Mouse (Mus musculus): ENCODE data around the gene Nme9. TPM values are rescaled to one million over a fixed set of nuclear protein-coding genes. Genes with fewer than 3 reads are reported as not detected.

Nme9 gene
- not detected in 2 replicates for total RNA-seq (2023)

DNA sequence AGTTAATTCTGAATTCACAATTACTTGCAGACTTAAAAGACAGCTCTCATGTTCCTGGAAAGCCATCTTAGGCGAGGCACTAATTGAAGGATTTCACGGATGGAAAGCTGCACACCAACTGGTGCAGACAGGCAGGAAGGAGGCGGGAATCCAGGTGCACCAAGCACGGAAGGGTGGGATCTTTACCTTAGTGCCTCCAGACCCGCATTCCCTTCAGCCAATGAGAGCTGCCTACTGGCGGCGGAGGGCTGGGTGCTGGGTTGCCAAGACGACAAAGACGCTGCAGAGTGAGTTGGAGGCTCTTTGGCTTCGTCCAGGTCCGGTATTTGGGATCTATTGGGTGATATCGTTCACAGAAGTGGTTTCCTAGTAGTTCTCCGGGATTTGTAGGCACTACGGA, at the start of gene Nme9:
Gene Nme9, plus strand, starts transcription at position 315 of the 400 bp plus-strand sequence.

DNA sequence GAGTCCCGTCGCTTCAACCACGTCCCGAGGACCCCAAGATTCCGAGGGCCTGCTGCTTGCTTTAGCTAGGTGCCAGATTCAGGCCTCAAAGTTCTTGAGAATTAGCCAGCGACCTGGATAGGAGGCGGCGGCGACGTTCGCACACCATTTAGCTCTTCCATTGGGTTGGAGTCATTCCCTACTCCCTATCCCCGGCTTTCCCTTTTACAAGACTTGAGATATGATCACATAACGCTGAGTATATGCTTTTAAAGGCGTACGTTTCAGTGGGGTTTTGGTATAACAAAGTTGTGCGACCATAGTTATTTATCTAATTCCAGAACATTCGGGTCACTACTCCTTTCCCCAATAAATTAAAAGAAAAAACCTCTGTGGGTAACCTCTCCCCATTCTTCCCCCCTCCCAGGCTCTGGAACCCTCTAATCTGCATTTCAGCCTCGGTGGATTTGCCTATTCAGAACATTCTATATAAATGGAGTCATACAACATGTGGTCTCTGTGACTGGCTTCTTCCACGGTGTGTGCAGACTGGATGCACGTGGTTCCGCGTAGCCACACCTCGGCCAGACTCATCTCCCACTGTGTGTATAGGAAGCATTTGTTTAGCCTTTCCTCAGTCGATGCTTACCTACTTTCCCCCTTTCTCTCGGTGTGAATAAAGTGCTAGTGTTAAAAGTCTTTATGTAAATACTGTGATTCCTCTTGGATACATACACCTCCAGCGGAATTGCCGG, 14.1 kb upstream of the Nme9 start, which contains the start of gene Mras:
Gene Mras, minus strand, starts transcription at position 351 of the 734 bp plus-strand sequence.

Other genes with a start within 250 kb of the Nme9 start
- not detected in 2 replicates for gene Faiml, start 214.2 kb upstream of the Nme9 start, total RNA-seq (2023)
- gene Cep70, start 208.1 kb upstream of the Nme9 start, total RNA-seq (2023): 6.2 and 9.7 TPM in 2 replicates
- not detected in 2 replicates for gene Esyt3, start 92.9 kb upstream of the Nme9 start, total RNA-seq (2023)
- gene Mras, start 14.1 kb upstream of the Nme9 start, total RNA-seq (2023): not detected in 2 replicates
- 20.7 and 24.7 TPM in 2 replicates for gene Armc8, start 117.4 kb downstream of the Nme9 start, total RNA-seq (2023)
- gene Dbr1, start 124.3 kb downstream of the Nme9 start, total RNA-seq (2023): 13.7 and 17.9 TPM in 2 replicates
- not detected in 2 replicates for gene A4gnt, start 161.0 kb downstream of the Nme9 start, total RNA-seq (2023)
- not detected in 2 replicates for gene Dzip1l, start 178.0 kb downstream of the Nme9 start, total RNA-seq (2023)

All from neutrophil, adult 65 days (primary cell).